Mouse (Mus musculus): Measurements from ENCODE around the gene Castor1. TPM values are rescaled to one million over a fixed set of nuclear protein-coding genes. Genes with fewer than 3 reads are reported as not detected.
"Not testable (repeated sequence)": the region's sequence is repeated elsewhere in the genome, so short reads cannot be mapped to it uniquely, and the experiment has no call there.

Gene Castor1
- polyA plus RNA-seq (2015; fragmentation: Nextera tagmentation; extraction: Ambion mirVana), result 1.2 and 1.7 TPM in 2 replicates

GRCm38 (mm10) chr11:4217914-4218629 lies at the start of gene Castor1:
TSS of gene Castor1 (plus strand) at chr11:4218225.
- peak within 1 kb of the TSS; percentile 63 for H3K4me3 ChIP-seq (ENCODE audit: low read depth, low read length)
- no peaks in the 10 kb centered on the region for H3K36me3 ChIP-seq (ENCODE audit: control insufficient read depth, insufficient read depth)
- WGBS (ENCODE audit: insufficient replicate concordance), result under 1% methylated on average over 56 of the region's 56 CpGs
- H3K27me3 ChIP-seq (ENCODE audit: control insufficient read depth, insufficient read depth, low read depth, low read length), result peaks cover 17% of the 10 kb centered on the region
- peak within 1 kb of the TSS; percentile 74 for H3K9ac ChIP-seq (ENCODE audit: low read depth, low read length)
- ATAC-seq (ENCODE audit: low read depth), result peak; percentile 93
- H3K4me2 ChIP-seq (ENCODE audit: low read depth, low read length), result peak within 1 kb of the TSS; percentile 99
- H3K27ac ChIP-seq (ENCODE audit: low read length), result 0 out of 2 replicates have a peak within 1 kb of the TSS, but pooled peaks have one; percentile 48
- H3K9me3 ChIP-seq (replicated peaks; ENCODE audit: control insufficient read depth, low read length), result no peaks in the 10 kb centered on the region
- peaks cover 41% of the 10 kb centered on the region for H3K4me1 ChIP-seq (ENCODE audit: control insufficient read depth, low read depth, low read length)

GRCm38 (mm10) chr11:4174586-4174985 lies 43.4 kb upstream of the Castor1 start:
- peaks cover 89% of the 10 kb centered on the region for H3K36me3 ChIP-seq (ENCODE audit: control insufficient read depth, insufficient read depth)
- no peaks in the 10 kb centered on the region for H3K27me3 ChIP-seq (ENCODE audit: control insufficient read depth, insufficient read depth, low read depth, low read length)
- H3K4me2 ChIP-seq (ENCODE audit: low read depth, low read length), result no peak overlapping the region
- H3K9me3 ChIP-seq (replicated peaks; ENCODE audit: control insufficient read depth, low read length), result no peaks in the 10 kb centered on the region
- 91% methylated on average over 5 of the region's 5 CpGs for WGBS (ENCODE audit: insufficient replicate concordance)
- ATAC-seq (ENCODE audit: low read depth), result no peak
- H3K4me1 ChIP-seq (ENCODE audit: control insufficient read depth, low read depth, low read length), result no peaks in the 10 kb centered on the region
- H3K27ac ChIP-seq (ENCODE audit: low read length), result no peak overlapping the region
- H3K9ac ChIP-seq (ENCODE audit: low read depth, low read length), result no peak overlapping the region
- no peak overlapping the region for H3K4me3 ChIP-seq (ENCODE audit: low read depth, low read length)

- WGBS (ENCODE audit: insufficient replicate concordance), result 82% methylated on average over 4 of the region's 4 CpGs
- H3K4me3 ChIP-seq (ENCODE audit: low read depth, low read length), result no peak overlapping the region
- no peaks in the 10 kb centered on the region for H3K27me3 ChIP-seq (ENCODE audit: control insufficient read depth, insufficient read depth, low read depth, low read length)
- H3K9me3 ChIP-seq (replicated peaks; ENCODE audit: control insufficient read depth, low read length), result no peaks in the 10 kb centered on the region
- H3K4me1 ChIP-seq (ENCODE audit: control insufficient read depth, low read depth, low read length), result no peaks in the 10 kb centered on the region
- no peak overlapping the region for H3K4me2 ChIP-seq (ENCODE audit: low read depth, low read length)
- ATAC-seq (ENCODE audit: low read depth), result no peak
- peaks cover 90% of the 10 kb centered on the region for H3K36me3 ChIP-seq (ENCODE audit: control insufficient read depth, insufficient read depth)
- H3K27ac ChIP-seq (ENCODE audit: low read length), result no peak overlapping the region
- H3K9ac ChIP-seq (ENCODE audit: low read depth, low read length), result no peak overlapping the region
These were observed 40.3 kb upstream of the Castor1 start for GRCm38 (mm10) chr11:4177716-4178115.

- H3K9me3 ChIP-seq (replicated peaks; ENCODE audit: control insufficient read depth, low read length), result no peaks in the 10 kb centered on the region
- 29% methylated on average over 1 of the region's 1 CpGs for WGBS (ENCODE audit: insufficient replicate concordance)
- no peak for ATAC-seq (ENCODE audit: low read depth)
- H3K4me1 ChIP-seq (ENCODE audit: control insufficient read depth, low read depth, low read length), result peaks cover 3% of the 10 kb centered on the region
- no peak overlapping the region for H3K4me2 ChIP-seq (ENCODE audit: low read depth, low read length)
- peaks cover 48% of the 10 kb centered on the region for H3K36me3 ChIP-seq (ENCODE audit: control insufficient read depth, insufficient read depth)
- H3K27ac ChIP-seq (ENCODE audit: low read length), result no peak overlapping the region
- no peak overlapping the region for H3K4me3 ChIP-seq (ENCODE audit: low read depth, low read length)
- H3K9ac ChIP-seq (ENCODE audit: low read depth, low read length), result no peak overlapping the region
- H3K27me3 ChIP-seq (ENCODE audit: control insufficient read depth, insufficient read depth, low read depth, low read length), result no peaks in the 10 kb centered on the region
These were observed 36.0 kb upstream of the Castor1 start for GRCm38 (mm10) chr11:4182061-4182460.

- ATAC-seq (ENCODE audit: low read depth), result no peak
- Histone ChIP-seq H3K9ac (ENCODE audit: low read depth, low read length) (no peak overlapping the region), H3K27me3 (ENCODE audit: control insufficient read depth, insufficient read depth, low read depth, low read length) (no peaks in the 10 kb centered on the region), H3K27ac (ENCODE audit: low read length) (no peak overlapping the region), H3K4me3 (ENCODE audit: low read depth, low read length) (no peak overlapping the region), H3K36me3 (ENCODE audit: control insufficient read depth, insufficient read depth) (peaks cover 34% of the 10 kb centered on the region), H3K9me3 (replicated peaks; ENCODE audit: control insufficient read depth, low read length) (no peaks in the 10 kb centered on the region), H3K4me1 (ENCODE audit: control insufficient read depth, low read depth, low read length) (peaks cover 16% of the 10 kb centered on the region), H3K4me2 (ENCODE audit: low read depth, low read length) (no peak overlapping the region)
These were observed 34.5 kb upstream of the Castor1 start for GRCm38 (mm10) chr11:4183511-4183910.

GRCm38 (mm10) chr11:4184251-4184952 lies 33.6 kb upstream of the Castor1 start:
- H3K27me3 ChIP-seq (ENCODE audit: control insufficient read depth, insufficient read depth, low read depth, low read length), result no peaks in the 10 kb centered on the region
- WGBS (ENCODE audit: insufficient replicate concordance), result 54% methylated on average over 4 of the region's 4 CpGs
- peaks cover 20% of the 10 kb centered on the region for H3K4me1 ChIP-seq (ENCODE audit: control insufficient read depth, low read depth, low read length)
- no peak overlapping the region for H3K27ac ChIP-seq (ENCODE audit: low read length)
- H3K9me3 ChIP-seq (replicated peaks; ENCODE audit: control insufficient read depth, low read length), result no peaks in the 10 kb centered on the region
- peaks cover 26% of the 10 kb centered on the region for H3K36me3 ChIP-seq (ENCODE audit: control insufficient read depth, insufficient read depth)
- ATAC-seq (ENCODE audit: low read depth), result no peak
- no peak overlapping the region for H3K4me3 ChIP-seq (ENCODE audit: low read depth, low read length)
- no peak overlapping the region for H3K9ac ChIP-seq (ENCODE audit: low read depth, low read length)
- H3K4me2 ChIP-seq (ENCODE audit: low read depth, low read length), result no peak overlapping the region

GRCm38 (mm10) chr11:4185480-4185879 lies 32.5 kb upstream of the Castor1 start:
- not testable (repeated sequence) for ATAC-seq (ENCODE audit: low read depth); H3K4me3 ChIP-seq (ENCODE audit: low read depth, low read length); H3K9ac ChIP-seq (ENCODE audit: low read depth, low read length); H3K27ac ChIP-seq (ENCODE audit: low read length); H3K9me3 ChIP-seq (replicated peaks; ENCODE audit: control insufficient read depth, low read length); H3K4me2 ChIP-seq (ENCODE audit: low read depth, low read length); H3K27me3 ChIP-seq (ENCODE audit: control insufficient read depth, insufficient read depth, low read depth, low read length)
- peaks cover 23% of the 10 kb centered on the region for H3K4me1 ChIP-seq (ENCODE audit: control insufficient read depth, low read depth, low read length)
- peaks cover 15% of the 10 kb centered on the region for H3K36me3 ChIP-seq (ENCODE audit: control insufficient read depth, insufficient read depth)
- WGBS (ENCODE audit: insufficient replicate concordance), result 70% methylated on average over 6 of the region's 6 CpGs

- ATAC-seq (ENCODE audit: low read depth), result peak; percentile 100
- WGBS (ENCODE audit: insufficient replicate concordance), result under 1% methylated on average over 71 of the region's 71 CpGs
- no peaks in the 10 kb centered on the region for H3K27me3 ChIP-seq (ENCODE audit: control insufficient read depth, insufficient read depth, low read depth, low read length)
- peaks cover 25% of the 10 kb centered on the region for H3K4me1 ChIP-seq (ENCODE audit: control insufficient read depth, low read depth, low read length)
- H3K4me3 ChIP-seq (ENCODE audit: low read depth, low read length), result peak within 1 kb of the TSS; percentile 86
- peak within 1 kb of the TSS; percentile 93 for H3K9ac ChIP-seq (ENCODE audit: low read depth, low read length)
- H3K36me3 ChIP-seq (ENCODE audit: control insufficient read depth, insufficient read depth), result peaks cover 3% of the 10 kb centered on the region
- peak within 1 kb of the TSS; percentile 98 for H3K4me2 ChIP-seq (ENCODE audit: low read depth, low read length)
- H3K9me3 ChIP-seq (replicated peaks; ENCODE audit: control insufficient read depth, low read length), result no peaks in the 10 kb centered on the region
- H3K27ac ChIP-seq (ENCODE audit: low read length), result peak within 1 kb of the TSS; percentile 57; the same call in 1 of the 2 replicates
These were observed 31.3 kb upstream of the Castor1 start, which contains the start of gene Tbc1d10a for GRCm38 (mm10) chr11:4186486-4187317. TSS of gene Tbc1d10a (plus strand) at chr11:4186789.

Measured in liver, embryonic 16.5 days (tissue).